27 mouse cellular contexts compared by ENCODE assay signal in the genomic region with DNA sequence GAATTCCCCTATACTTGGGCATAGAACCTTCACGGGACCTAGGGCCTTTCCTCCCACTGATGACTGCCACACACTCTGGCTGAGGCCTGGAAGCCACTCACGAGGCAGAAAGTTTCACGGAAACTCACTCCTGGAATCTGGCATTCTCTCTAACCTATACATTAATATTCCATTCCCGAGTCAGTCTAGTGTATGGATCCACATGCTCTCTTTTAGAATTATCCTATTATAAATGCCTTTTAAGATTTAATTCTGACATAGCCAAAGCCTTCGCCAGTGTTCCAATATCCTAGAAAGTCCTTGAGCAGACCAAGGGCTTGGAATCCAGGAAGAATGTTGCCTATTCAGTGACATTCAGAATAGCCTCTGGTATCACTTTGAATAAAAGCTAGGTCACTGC.
DNase-seq lines count a peak whose midpoint lies in the region; ATAC-seq and TF ChIP-seq lines count a peak whose summit lies in the region.
"Had no signal": no experiment of that assay in that cellular context is flagged by ENCODE, and none has a peak within 500 bp of the region (broad histone marks: within the 10 kb centered on the region; RNA-seq: fewer than 3 reads in every experiment).

No protein-coding gene starts in this region.

- no peaks in the 10 kb centered on the region for H3K79me2 ChIP-seq in MEL (ENCODE audit: control insufficient read depth, insufficient read depth, low read length, poor library complexity)

- H3K9me3 ChIP-seq in MEL (replicated peaks; ENCODE audit: insufficient read depth, low read length), result no peaks in the 10 kb centered on the region
- H3K9me3 ChIP-seq: embryonic facial prominence, embryonic 10.5 days; embryonic facial prominence, embryonic 13.5 days; forebrain, embryonic 12.5 days; forebrain, embryonic 15.5 days; hindbrain, embryonic 12.5 days; hindbrain, embryonic 15.5 days had no signal

- H3K27me3 ChIP-seq in MEL (ENCODE audit: control insufficient read depth in 1 of 2, insufficient read depth in 2 of 2, low read length in 2 of 2), result no peaks in the 10 kb centered on the region
- H3K27me3 ChIP-seq: embryonic facial prominence, embryonic 13.5 days; forebrain, embryonic 12.5 days; forebrain, embryonic 15.5 days; hindbrain, embryonic 12.5 days; hindbrain, embryonic 15.5 days; Patski had no signal

- TF ChIP-seq EP300 in MEL (IDR thresholded peaks at IDR 0.05; ENCODE audit: low read depth in 1 of 2, low read length in 2 of 2), result no peak

- no peak overlapping the region for H3K27ac ChIP-seq in MEL (ENCODE audit: control insufficient read depth, low read depth, low read length)
- H3K27ac ChIP-seq: embryonic facial prominence, embryonic 10.5 days; embryonic facial prominence, embryonic 13.5 days; forebrain, embryonic 12.5 days; forebrain, embryonic 15.5 days; gastrocnemius, adult 2 months; heart, adult 2 months; hindbrain, embryonic 12.5 days; hindbrain, embryonic 15.5 days had no signal

- no peak overlapping the region for H3K4me3 ChIP-seq in MEL (ENCODE audit: control insufficient read depth in 1 of 2, insufficient read depth in 1 of 2, low read depth in 2 of 2, low read length in 2 of 2)
- H3K4me3 ChIP-seq: embryonic facial prominence, embryonic 13.5 days; erythroblast, embryonic 14.5 days; forebrain, embryonic 12.5 days; forebrain, embryonic 15.5 days; gastrocnemius, adult 2 months; heart, adult 2 months; hindbrain, embryonic 12.5 days; hindbrain, embryonic 15.5 days had no signal

- no peak for TF ChIP-seq CTCF in MEL (IDR thresholded peaks at IDR 0.05 in 2 of 3, conservative IDR thresholded peaks at IDR 0.05 in 1 of 3; ENCODE audit: control insufficient read depth in 1 of 3, insufficient read depth in 1 of 3, low read depth in 2 of 3, low read length in 3 of 3, poor library complexity in 1 of 3, severe bottlenecking in 1 of 3)

- no peaks in the 10 kb centered on the region for H3K4me1 ChIP-seq in MEL (ENCODE audit: control insufficient read depth in 1 of 2, insufficient read depth in 2 of 2, low read length in 2 of 2)

- ATAC-seq in frontal cortex, adult (ENCODE audit: low TSS enrichment), result no peak
- ATAC-seq: activated CD4-positive, CD25-positive, alpha-beta regulatory T cell, adult 4 months; forebrain, embryonic 15.5 days; Patski had no signal

- peak; percentile 41 for DNase-seq in heart, adult 11 months
- DNase-seq in heart, adult 8-10 months (ENCODE audit: low spot score), result no peak
- peak; percentile 41 for DNase-seq in MEL (ENCODE audit: low read depth, low spot score)
- DNase-seq in ZHBTc4 (ENCODE audit: low read depth, low spot score), result peak; percentile 84
- DNase-seq in liver, result no peak
- DNase-seq: adrenal gland, adult 8-10 months; adrenal gland, postnatal 36 days; cerebellum, adult 11 months; cerebellum, adult 8-10 months; cerebellum, postnatal 10 days; cerebellum, postnatal 36 days; embryo, embryonic 11 days; gastrocnemius, adult 2 months; gastrocnemius, postnatal 14 days; heart, adult 2 months; kidney, adult 18-20 months; kidney, adult 9 months had no signal

- no peak for TF ChIP-seq RAD21 in MEL (IDR thresholded peaks at IDR 0.05; ENCODE audit: low read depth, low read length)

- no peaks in the 10 kb centered on the region for H3K36me3 ChIP-seq in MEL (ENCODE audit: control insufficient read depth in 1 of 2, insufficient read depth in 2 of 2, low read length in 2 of 2)
- H3K36me3 ChIP-seq: embryonic facial prominence, embryonic 10.5 days; embryonic facial prominence, embryonic 13.5 days; forebrain, embryonic 12.5 days; forebrain, embryonic 15.5 days; hindbrain, embryonic 12.5 days; hindbrain, embryonic 15.5 days had no signal

- no peak for TF ChIP-seq POLR2A in MEL (IDR thresholded peaks at IDR 0.05; ENCODE audit: control insufficient read depth in 1 of 2, insufficient read depth in 1 of 2, low read depth in 1 of 2, low read length in 2 of 2, poor library complexity in 1 of 2)

- no peak overlapping the region for H3K9ac ChIP-seq in MEL (ENCODE audit: control insufficient read depth, low read depth, low read length, poor library complexity, severe bottlenecking)
- H3K9ac ChIP-seq: embryonic facial prominence, embryonic 13.5 days; forebrain, embryonic 12.5 days; forebrain, embryonic 15.5 days; hindbrain, embryonic 12.5 days; hindbrain, embryonic 15.5 days had no signal

TF ChIP-seq in MEL, 35 proteins besides CTCF, POLR2A, EP300 and RAD21:
- TF ChIP-seq MEF2A (IDR thresholded peaks at IDR 0.05; ENCODE audit: extremely low read depth, insufficient replicate concordance, low read depth, low read length, poor library complexity, severe bottlenecking), result no peak
- TF ChIP-seq ELF1 (IDR thresholded peaks at IDR 0.05; ENCODE audit: low read depth, low read length), result no peak
- no peak for TF ChIP-seq GATA1 (IDR thresholded peaks at IDR 0.05; ENCODE audit: low read depth, low read length)
- no peak for TF ChIP-seq ZMIZ1 (IDR thresholded peaks at IDR 0.05; ENCODE audit: low read depth, low read length)
- no peak for TF ChIP-seq NELFE (IDR thresholded peaks at IDR 0.05; ENCODE audit: low read depth, low read length)
- TF ChIP-seq SIN3A (IDR thresholded peaks at IDR 0.05; ENCODE audit: low read length), result no peak
- TF ChIP-seq JUND (IDR thresholded peaks at IDR 0.05; ENCODE audit: low read depth, low read length), result no peak
- TF ChIP-seq MAFK (IDR thresholded peaks at IDR 0.05; ENCODE audit: borderline replicate concordance, low read depth, low read length), result no peak
- no peak for TF ChIP-seq CHD2 (IDR thresholded peaks at IDR 0.05; ENCODE audit: low read length)
- no peak for TF ChIP-seq USF2 (IDR thresholded peaks at IDR 0.05; ENCODE audit: borderline replicate concordance in 1 of 2, insufficient read depth in 1 of 2, low read depth in 1 of 2, low read length in 2 of 2)
- TF ChIP-seq POLR2AphosphoS5 (IDR thresholded peaks at IDR 0.05; ENCODE audit: borderline replicate concordance, low read depth, low read length), result no peak
- TF ChIP-seq TAL1 (IDR thresholded peaks at IDR 0.05; ENCODE audit: low read length), result no peak
- TF ChIP-seq TBP (IDR thresholded peaks at IDR 0.05; ENCODE audit: low read depth, low read length), result no peak
- TF ChIP-seq MYB (IDR thresholded peaks at IDR 0.05; ENCODE audit: low read depth, low read length), result no peak

Comparison
In these comparisons a context has a peak if more than half of its experiments do, and no peak if none do; other contexts are left out.
1. DNase-seq: peak in heart, adult 11 months (single experiment), MEL (single experiment) and ZHBTc4 (single experiment); none in heart, adult 8-10 months (single experiment) and liver (single experiment).